Mouse (Mus musculus) mouse embryonic stem cell (cell line): ENCODE data around the gene Ntn5.

Experiments
- in situ Hi-C, 2 experiments: fragments of 300-500 bp; cut with MboI; formaldehyde crosslinking; loops; 1 replicate in 1 of 2; 3 replicates in 1 of 2; pipeline ENCODE4 v1.14.3; 2019 to 2020; ENCODE audit warnings: low sequenced_read_pairs in 2 of 2, low pct_unique_long_range_greater_than_20kb in 1 of 2, mixed read lengths in 1 of 2; ENCODE audit not compliant: unreplicated experiment in 1 of 2

Gene Ntn5

DNA sequence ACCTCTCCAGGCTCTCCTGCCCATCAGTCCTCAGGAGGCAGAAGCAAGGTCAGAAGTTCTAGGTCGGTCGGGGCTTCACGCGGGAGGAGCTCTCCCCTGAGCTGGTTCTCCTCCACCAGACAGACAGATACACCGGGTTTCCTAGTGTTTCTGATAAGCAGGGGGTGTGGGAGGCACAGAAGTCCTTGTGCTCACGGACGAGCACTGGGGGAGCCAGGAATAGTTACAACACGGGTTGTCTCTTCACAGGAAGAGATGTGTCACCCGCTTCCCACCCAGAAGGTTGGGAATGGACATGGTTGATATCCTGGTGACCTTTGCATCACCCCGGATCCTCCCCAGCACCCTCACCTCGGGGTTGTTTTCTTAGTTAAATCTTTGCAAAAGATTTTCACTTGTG lies 6.0 kb downstream of the Ntn5 start:
- in situ Hi-C loops, result no loop called here

DNA sequence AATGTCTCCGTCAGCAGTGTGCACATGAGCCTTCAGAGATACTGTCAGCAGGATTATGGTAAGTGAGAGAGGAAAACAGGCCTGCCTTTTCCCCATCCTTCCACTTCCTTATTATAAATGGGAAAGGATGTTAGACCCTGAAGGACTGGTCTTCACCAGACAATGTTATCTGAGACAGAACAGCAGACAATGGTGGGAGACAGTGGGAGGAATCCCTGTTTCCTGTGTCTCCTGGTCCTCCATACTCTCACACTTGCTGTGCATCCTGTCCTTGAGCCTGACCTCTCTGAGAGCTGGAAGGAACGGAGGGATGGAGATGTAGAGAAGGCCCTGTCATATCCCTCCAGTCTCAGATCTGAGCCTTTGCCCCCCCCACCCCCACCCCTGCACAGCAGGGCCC lies 8.5 kb downstream of the Ntn5 start:
- in situ Hi-C loops, result no loop called here

- in situ Hi-C loops, result no loop called here
Observed at GRCm38 (mm10) chr7:45693921-45694591, 10.2 kb downstream of the Ntn5 start, which contains the start of gene Sec1. TSS of gene Sec1 (minus strand) at chr7:45694402.

- in situ Hi-C loops, result no loop called here
Observed at GRCm38 (mm10) chr7:45695098-45695497, 11.3 kb downstream of the Ntn5 start.

- in situ Hi-C loops, result no loop called here
Observed at GRCm38 (mm10) chr7:45697894-45698293, 14.1 kb downstream of the Ntn5 start.

- in situ Hi-C loops, result no loop called here
Observed at GRCm38 (mm10) chr7:45699523-45700141, 15.8 kb downstream of the Ntn5 start, which contains the start of gene Car11. TSS of gene Car11 (plus strand) at chr7:45699843.

DNA sequence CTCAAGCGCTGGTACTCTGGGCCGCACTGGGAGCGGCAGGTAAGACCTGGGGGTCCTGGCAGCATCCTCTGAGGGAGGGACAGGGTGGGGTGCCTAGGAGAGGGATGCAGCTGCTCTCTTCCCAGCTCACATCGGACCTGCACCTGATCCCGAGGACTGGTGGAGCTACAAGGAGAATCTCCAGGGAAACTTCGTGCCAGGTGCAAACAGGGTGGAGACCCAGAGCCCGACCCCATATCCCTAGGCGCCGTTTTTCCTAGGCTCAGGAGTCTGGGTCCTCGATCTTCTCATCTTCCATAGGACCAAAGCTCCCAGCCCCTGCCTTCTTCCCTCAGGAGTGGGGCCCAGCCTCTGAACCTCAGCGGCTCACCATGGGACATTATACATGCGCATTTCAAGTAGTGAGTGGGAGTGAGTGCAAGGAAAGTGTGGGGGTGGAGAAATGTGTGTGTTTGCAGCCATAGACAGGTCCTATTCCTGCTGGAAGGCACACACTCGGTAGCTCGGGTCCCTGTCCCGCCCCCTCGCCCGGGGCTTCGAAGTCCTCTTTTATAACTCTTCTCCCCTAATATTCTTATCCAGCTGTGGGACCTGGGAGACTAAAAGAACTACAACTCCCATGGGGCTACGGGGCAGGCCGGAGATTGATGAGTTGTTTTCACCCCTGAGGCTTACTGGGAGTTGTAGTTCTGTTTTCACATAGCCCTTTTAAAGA lies 16.6 kb downstream of the Ntn5 start:
- in situ Hi-C loops, result no loop called here

DNA sequence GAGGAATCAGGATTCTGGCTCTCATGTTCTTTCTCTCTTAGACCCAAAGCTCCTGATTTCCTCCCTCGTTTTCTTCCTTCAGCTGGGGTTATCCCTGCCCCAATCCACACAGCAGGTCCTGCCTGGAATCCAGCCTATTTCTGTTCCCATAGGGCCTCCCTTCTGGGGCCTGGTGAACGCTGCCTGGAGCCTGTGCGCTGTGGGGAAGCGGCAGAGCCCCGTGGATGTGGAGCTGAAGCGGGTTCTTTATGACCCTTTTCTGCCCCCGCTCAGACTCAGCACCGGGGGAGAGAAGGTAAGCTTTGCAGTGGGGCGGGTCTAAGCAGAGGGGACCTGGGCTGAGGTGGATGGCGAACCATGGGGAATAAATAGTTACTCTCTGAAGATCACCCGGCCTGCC lies 17.2 kb downstream of the Ntn5 start:
- in situ Hi-C loops, result no loop called here

DNA sequence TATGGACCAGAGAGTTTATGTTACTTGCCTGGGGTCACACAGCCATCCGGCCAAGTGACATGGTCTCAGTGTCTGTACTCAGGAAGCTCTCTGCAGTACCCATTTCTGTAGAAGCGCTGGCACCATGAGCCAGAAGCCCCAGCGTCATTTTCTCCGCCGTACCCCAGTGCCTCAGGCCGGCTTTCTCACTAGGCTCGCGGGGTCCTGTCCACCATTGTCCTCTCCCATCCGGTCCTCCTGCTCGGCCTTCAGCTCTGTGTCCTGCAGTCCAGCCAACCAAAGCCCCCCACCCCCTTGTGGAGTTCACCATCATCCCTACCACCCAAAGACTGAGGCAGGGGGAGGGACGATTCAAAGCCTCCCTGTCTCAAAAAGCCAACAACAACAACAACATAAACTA lies 17.8 kb downstream of the Ntn5 start:
- in situ Hi-C loops, result no loop called here

GRCm38 (mm10) chr7:45702316-45702715 lies 18.5 kb downstream of the Ntn5 start:
- in situ Hi-C loops, result no loop called here

DNA sequence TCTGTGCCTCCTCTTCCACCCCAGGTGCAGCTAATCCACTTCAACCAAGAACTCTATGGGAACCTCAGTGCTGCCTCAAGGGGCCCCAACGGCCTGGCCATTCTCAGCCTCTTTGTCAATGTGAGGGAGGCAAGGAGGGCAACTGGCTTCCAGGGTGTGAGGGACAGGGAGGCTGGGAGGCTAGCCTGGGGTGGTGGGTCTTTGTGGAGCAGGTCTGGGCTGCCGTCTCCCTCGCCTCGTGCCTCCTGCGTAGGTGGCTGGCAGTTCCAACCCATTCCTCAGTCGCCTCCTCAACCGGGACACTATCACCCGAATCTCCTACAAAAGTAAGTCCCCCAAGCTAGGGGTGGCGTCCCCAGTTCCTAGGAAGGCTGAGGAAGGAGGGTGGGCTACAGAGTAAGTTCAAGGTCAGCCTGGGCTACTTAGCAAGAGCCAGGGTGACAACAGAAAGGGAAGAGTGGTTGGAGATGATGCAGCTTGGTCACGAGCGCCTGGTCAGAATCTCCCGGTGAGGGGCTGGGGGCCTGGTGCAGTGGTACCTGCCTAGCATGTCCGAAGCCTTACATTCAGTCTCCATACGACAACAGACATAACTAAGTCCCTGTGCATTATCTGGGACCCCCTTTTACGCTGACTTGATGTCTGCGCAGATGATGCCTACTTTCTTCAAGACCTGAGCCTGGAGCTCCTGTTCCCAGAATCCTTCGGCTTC lies 19.1 kb downstream of the Ntn5 start:
- in situ Hi-C loops, result no loop called here

DNA sequence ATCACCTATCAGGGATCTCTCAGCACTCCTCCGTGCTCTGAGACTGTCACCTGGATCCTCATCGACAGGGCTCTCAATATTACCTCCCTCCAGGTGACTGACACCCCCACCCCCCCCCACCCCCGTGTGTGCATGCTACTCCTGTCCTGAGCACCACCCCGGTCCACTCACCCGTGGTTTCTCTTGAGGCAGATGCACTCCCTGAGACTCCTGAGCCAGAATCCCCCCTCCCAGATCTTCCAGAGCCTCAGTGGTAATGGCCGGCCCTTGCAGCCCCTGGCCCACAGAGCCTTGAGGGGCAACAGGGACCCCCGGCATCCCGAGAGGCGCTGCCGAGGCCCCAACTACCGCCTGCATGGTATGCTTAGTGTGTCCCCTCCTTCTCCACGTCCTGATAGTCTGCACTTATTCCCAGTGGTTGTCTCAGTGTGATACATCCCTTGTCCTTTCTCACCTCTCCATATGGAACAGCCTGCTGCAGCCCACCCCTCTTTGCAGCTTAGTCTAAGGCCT lies 19.8 kb downstream of the Ntn5 start:
- in situ Hi-C loops, result no loop called here

DNA sequence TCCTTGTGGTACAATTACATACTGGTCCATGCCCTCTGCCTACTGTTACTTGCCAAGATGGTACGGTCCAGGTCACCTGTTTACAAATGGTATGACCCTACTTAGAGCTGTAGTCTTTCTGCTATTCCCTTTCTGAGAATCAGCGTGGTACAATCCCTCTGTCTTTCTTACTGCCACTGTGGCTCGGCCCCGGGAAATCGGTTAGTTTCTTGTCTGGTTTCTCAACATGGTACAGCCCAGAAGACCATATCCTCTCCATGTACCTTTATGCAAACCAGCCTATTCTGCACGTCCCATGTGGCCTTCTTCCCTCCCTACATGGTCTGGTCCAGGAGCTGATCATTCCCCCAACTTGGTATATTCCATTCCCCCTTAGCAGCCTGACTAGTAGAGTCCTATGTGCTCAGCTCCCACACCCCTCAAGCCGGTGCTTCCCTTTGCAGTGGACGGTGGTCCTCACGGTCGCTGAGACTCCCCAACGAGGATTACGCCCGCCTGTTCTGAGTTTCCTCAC lies 20.3 kb downstream of the Ntn5 start:
- in situ Hi-C loops, result no loop called here

DNA sequence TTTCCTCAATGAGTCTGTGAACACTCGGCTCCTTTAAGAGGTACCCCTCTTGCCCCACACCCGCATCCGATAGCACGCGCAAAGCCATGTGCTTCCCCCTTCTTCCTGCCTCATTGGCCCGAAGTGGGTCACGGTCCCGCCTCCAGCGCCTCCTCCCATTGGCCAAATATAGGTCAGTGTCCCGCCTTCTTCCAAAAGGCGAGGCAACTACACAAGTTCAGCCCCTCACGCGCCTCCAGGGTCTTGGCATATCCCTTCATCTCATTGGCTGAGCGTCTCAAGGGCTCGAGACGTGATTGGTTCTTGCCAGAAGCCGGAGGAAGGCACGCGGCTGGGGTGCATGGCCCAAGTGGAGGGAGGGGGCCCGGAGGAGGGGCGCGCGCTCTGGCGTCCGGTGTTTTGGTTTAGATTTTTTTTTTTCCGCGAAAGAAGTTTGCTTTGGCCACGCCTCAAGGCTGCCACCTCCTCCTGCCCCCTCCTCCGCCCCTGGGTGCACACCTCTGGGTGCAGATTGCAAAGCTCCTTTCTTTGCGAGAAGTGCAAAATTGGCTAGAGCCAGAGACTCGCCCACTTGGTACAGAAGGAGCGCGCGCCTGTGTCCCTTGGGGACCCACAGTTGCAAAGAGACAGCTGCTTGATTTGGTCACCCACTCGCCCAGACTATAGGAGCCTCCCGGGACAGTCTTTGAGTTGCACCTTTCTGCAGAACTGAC lies 21.1 kb downstream of the Ntn5 start, which contains the start of gene Dbp:
Gene Dbp, plus strand, starts transcription at position 359 of the 713 bp plus-strand sequence.
- in situ Hi-C loops, result no loop called here

DNA sequence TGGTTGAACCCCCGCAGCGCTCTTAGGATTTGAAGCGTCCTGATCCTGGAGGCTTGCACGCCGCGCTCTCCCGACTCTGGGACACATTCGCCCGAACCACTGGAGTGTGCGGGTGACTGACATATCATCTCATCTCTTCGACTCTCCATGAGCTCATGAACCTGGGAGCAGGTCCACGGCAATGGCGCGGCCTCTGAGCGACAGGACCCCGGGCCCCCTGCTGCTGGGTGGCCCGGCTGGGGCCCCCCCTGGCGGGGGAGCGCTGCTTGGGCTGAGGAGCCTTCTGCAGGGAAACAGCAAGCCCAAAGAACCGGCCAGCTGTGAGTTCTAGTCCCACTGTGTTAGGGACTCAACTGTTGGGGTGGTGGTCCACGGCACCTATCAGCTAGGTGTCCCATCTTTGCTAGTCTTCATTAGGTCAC lies 21.6 kb downstream of the Ntn5 start:
- in situ Hi-C loops, result no loop called here

- in situ Hi-C loops, result no loop called here
Observed at GRCm38 (mm10) chr7:45705873-45706281, 22.1 kb downstream of the Ntn5 start.

GRCm38 (mm10) chr7:45706721-45707241 lies 23.0 kb downstream of the Ntn5 start:
- in situ Hi-C loops, result no loop called here
